Mouse (Mus musculus) urinary bladder, postnatal 36 days (tissue): ENCODE results near the gene Gemin6.
"Not testable (repeated sequence)": the region's sequence is repeated elsewhere in the genome, so short reads cannot be mapped to it uniquely, and the experiment has no call there.

ENCODE experiments used
- DNase-seq, 2 experiments: peaks; one replicate each; pipeline ENCODE4 v3.0.0; 2022; ENCODE audit warnings: low spot score in 2 of 2, mixed read lengths in 1 of 2

Gemin6 gene

DNA sequence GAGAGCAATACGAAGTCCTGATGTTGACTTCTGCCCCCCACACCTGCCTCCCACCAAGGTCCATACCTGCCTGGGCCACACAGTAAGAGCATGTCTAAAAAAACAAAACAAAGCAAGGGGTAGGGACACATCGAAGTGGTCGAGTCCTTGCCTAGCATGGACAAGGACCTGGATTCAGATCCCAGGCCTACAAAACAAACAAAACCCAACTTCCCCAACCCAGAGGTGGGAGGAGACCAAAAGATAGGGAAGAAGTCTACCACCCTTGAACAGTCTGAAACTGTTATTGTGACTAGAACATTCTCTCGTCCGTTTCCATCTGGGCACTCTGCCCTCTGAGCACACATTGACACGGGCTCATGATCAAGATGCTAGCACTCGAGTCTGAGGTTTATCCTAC lies 10.1 kb downstream of the Gemin6 start:
- no peak for DNase-seq

DNA sequence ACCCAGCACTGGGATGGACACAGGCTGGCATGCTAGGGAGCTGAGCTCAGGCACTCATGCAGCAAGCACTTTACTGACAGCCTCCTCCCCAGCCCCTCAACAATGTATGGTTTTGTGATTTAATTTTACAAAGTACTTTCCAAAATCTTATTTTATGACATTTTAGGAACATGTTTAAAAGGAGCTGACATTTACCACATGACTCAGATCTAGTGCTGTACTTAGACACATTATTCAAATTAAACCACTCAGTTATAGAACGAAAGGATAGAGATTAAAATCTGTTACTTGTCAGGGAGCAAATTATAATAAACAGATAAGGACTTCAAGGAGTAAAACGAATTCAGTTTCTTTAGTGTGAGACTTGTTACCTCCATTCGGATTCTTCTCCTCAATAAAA lies 11.2 kb downstream of the Gemin6 start:
- DNase-seq, result no peak

DNA sequence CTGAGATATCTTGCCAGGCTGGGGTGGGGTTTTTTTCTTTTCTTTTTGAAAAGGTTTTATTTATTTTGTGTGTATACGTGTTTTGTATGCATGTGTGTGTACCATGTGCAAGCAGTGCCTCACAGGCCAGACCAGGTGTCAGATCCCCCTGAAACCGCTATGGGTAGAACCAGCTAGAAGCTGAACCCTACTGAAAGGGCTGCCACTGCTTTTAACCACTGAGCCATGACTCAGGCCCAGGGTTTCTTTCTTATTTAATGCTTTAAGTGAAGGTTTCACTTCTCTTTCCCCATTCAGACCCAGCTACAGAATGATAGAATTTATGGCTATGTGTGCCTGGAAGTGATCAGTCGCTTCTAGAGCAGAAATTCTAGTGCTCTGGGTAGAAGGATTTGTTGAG lies 12.6 kb downstream of the Gemin6 start:
- no peak for DNase-seq

DNA sequence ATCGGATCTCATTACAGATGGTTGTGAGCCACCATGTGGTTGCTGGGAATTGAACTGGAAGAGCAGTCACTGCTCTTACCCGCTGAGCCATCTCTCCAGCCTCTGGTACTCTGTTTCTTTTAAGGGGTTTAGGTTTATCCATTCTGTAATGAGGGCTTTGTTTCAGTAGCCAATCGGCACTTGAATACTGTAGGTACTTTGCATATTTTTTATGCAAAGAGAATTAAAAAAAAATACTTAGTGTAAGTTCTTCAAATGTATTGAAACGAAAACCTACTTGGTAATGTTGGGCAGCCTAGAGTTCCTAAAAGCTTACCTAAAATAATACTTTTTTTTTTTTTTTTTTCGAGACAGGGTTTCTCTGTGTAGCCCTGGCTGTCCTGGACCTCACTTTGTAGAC lies 13.2 kb downstream of the Gemin6 start:
- no peak for DNase-seq

DNA sequence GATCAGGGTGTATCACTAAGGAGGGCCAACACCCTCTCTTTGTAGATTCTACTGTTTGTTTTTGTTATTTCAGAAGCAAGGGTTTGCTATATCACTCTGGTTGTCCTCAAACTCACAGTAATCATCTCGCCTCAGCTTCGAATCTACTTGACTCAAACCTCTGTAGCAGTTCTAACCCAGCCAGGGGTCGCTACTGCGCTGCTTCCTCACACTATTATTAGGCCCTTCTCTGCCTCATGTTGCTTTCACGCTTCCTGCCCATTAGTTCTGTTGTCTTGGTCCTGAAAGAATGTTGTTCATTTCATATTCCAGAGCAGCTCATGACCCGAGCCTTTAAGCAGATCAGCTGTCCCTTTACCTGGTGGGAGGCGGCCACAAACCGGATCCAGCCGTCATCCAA lies 17.4 kb downstream of the Gemin6 start:
- DNase-seq, result no peak

DNA sequence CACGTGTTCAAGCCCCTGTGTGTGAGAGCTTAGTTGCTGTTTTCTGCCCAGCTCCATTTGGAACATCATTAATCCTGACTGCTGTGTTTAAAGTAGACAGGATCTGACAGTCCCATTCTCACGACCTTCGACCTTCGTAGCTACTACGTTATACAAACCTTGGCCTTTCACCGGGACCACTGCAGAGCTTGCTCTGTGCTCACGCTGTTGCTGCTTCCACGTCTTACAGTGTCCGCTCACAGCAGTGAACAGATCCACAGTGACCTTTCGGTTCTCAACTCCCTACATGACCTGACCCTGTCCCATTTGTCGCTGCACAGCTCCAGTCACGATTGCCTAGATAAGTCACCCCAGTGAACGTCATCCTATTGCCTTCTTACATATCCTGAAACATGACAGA lies 18.9 kb downstream of the Gemin6 start:
- no peak for DNase-seq

DNA sequence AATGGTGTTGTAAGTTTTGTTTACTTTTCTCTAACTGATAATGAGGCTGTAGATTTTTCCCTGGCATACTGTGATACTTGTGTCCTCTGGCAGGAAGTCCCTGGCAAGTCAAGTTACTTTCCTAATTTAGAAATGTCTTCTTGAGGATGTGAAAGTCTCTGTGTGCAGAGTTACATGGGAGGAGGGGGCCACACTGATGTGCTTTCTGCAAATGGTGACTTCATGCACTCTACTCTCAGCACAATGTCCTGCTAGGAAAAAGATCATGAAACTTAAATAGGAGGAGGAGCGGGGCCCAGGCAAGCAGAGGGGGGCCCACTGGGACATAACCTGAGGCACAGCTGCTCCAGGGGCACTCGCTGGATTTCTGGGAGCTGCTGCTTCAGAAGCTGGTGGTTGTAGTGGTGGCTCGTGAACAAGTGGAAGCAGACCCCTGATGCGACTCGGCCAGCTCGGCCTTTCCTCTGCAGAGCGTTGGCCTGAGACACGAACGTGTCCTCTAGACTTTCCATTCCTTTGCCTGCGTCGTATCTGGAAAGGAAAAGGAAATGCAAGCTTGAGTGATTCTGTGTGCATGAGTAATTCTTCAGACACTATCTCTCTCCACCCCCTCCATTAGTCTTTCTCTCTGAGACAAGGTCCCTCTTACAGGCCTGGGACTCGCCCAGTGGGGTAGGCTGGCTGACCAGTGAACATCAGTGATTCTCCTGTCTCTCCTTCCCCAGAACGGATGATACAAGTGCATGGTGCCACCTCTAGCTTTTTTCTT lies 28.7 kb downstream of the Gemin6 start:
- DNase-seq, result no peak

DNA sequence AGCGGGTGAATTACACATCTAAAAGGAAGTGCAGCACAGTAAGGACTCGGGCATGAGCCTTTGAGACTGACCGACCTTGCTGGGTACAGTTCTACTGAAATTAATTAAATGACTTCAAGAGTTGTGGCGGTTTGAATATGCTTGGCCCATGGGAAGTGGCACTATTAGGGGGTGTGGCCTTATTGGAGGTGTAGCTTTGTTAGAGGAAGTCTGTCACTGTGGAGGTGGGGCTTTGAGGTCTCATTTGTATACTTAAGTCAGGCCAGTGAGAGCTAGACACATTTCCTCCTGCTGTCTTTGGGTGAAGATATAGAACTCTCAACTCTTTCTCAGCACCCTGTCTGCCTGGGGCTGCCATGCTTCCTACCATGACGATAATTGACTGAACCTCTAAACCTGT lies 30.2 kb downstream of the Gemin6 start:
- DNase-seq, result no peak

DNA sequence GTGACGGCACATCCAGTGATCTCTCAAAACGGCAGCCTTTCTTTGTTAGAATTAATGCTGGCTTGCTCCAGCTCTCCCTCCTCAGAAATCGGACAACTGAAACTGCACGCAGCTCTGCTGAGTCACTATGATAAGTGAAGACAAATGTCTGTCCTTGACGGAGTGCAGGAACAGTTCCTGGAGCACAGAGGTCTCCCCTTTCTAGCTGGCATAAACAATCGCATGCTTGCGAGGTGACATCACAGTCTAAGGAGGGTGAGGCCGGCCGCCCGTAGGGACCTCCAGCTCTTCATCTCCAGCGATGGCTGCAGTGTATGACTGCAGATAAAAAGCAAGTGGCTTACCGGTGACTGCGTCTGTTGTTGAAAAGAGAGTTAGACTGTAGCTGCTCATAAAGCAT lies 31.0 kb downstream of the Gemin6 start:
- peak; percentile 59 to 60 for DNase-seq

DNA sequence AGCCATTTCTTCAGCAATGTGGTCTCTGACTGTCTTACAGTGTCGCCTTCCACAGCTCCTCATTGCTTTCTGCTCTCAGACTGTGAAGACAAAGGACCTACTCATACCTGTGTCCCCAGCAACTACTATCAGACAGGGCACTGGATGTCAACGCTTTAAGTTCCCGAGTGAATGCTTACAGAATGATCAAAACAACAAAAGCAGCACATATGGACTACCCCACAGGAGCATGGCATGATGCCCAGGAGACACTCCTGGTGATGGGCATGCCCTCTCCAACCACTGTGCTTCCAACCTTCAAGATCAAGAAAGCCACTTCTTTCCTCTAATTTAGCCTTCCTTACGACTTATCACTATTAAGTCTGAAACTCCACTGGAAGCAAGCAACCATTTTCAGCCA lies 42.8 kb downstream of the Gemin6 start:
- DNase-seq, result no peak

DNA sequence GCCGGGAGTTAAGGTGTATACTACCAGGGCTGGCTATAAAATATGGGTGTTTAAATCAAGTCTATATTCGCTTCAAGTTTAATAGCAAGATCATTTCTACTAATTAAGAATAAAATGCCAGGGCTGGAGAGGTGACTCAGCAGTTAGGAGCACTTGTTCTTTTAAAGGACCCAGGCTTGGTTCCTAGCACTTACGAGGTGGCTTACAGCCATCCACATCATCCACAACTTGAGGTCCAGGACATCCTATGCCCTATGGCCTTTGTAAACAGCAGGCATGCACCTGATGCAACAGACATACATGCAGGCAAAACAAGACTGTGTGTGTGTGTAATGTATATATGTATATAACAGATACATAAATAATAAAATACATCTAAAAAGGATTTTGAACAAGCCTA lies 43.9 kb downstream of the Gemin6 start:
- no peak for DNase-seq

DNA sequence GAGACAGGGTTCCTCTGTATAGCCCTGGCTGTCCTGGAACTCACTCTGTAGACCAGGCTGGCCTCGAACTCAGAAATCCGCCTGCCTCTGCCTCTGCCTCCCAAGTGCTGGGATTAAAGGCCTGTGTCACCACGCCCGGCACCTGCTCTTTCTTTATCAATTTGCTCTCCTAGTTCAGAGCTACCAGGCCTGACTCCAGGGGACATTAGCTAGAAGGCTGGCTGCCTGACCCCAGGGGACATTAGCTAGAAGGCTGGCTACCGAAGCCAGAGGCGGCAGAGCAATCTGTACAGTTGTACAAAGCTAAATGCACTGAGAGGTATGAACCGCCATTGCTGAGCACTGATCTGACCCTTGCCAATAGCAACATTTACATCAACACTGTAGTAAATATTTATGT lies 46.4 kb downstream of the Gemin6 start:
- not testable (repeated sequence) for DNase-seq
